Mouse (Mus musculus): ENCODE measurements around the gene Trappc4.

GRCm38 (mm10) chr9:44407752-44408097 is 325 bp upstream of the Trappc4 start:
- TF ChIP-seq CTCF (IDR thresholded peaks at IDR 0.05) = no peak
- TF ChIP-seq EP300 (IDR thresholded peaks at IDR 0.05; ENCODE audit: insufficient read depth, low read depth, low read length) = no peak
